16 mouse cellular contexts compared by ENCODE assay signal in genomic region chr1:51647955-51648354, GRCm38 (mm10).
DNase-seq lines count a peak whose midpoint lies in the region; ATAC-seq and TF ChIP-seq lines count a peak whose summit lies in the region.
"Had no signal": no experiment of that assay in that cellular context is flagged by ENCODE, and none has a peak within 500 bp of the region (broad histone marks: within the 10 kb centered on the region; RNA-seq: fewer than 3 reads in every experiment).

No protein-coding gene starts in this region.

- no peak overlapping the region for H3K27ac ChIP-seq in heart, embryonic 11.5 days (ENCODE audit: low read depth, low read length)
- no peak overlapping the region for H3K27ac ChIP-seq in intestine, postnatal 0 days (ENCODE audit: low read depth, low read length)
- H3K27ac ChIP-seq: midbrain, embryonic 13.5 days had no signal

- no peaks in the 10 kb centered on the region for H3K27me3 ChIP-seq in heart, embryonic 11.5 days (ENCODE audit: control insufficient read depth, insufficient read depth, low read length)
- H3K27me3 ChIP-seq in intestine, postnatal 0 days (replicated peaks; ENCODE audit: control insufficient read depth, insufficient read depth, low read length), result no peaks in the 10 kb centered on the region
- H3K27me3 ChIP-seq: forebrain, embryonic 15.5 days; midbrain, embryonic 13.5 days had no signal

- peak; percentile 96 for DNase-seq in heart, adult 11 months
- DNase-seq in adrenal gland, postnatal 14 days, result peak; percentile 73
- peak; percentile 70 for DNase-seq in gonadal fat pad, adult 2 months (ENCODE audit: low read depth)
- DNase-seq in lung, postnatal 14 days, result peak; percentile 58
- DNase-seq in layer of hippocampus, postnatal 14 days (ENCODE audit: low spot score in 2 of 2), result no peak
- DNase-seq: B cell, adult 2 months; cerebellum, adult 11 months; embryo, embryonic 11 days; kidney, postnatal 14 days had no signal

- H3K9me3 ChIP-seq in heart, embryonic 11.5 days (replicated peaks; ENCODE audit: control insufficient read depth, low read length), result no peaks in the 10 kb centered on the region
- H3K9me3 ChIP-seq in intestine, postnatal 0 days (ENCODE audit: control insufficient read depth), result no peaks in the 10 kb centered on the region
- H3K9me3 ChIP-seq: forebrain, embryonic 15.5 days; midbrain, embryonic 13.5 days had no signal

- no peaks in the 10 kb centered on the region for H3K36me3 ChIP-seq in heart, embryonic 11.5 days (ENCODE audit: control insufficient read depth, insufficient read depth, low read length)
- H3K36me3 ChIP-seq in intestine, postnatal 0 days (ENCODE audit: control insufficient read depth, insufficient read depth), result no peaks in the 10 kb centered on the region
- H3K36me3 ChIP-seq: forebrain, embryonic 15.5 days; midbrain, embryonic 13.5 days had no signal

- no peak overlapping the region for H3K9ac ChIP-seq in heart, embryonic 11.5 days (ENCODE audit: low read depth, low read length)
- no peak overlapping the region for H3K9ac ChIP-seq in intestine, postnatal 0 days (ENCODE audit: low read depth, low read length)
- H3K9ac ChIP-seq: forebrain, embryonic 15.5 days; midbrain, embryonic 13.5 days had no signal

- ATAC-seq in heart, embryonic 11.5 days (replicated peaks; ENCODE audit: insufficient number of reproducible peaks, low FRiP score, low TSS enrichment), result no peak
- ATAC-seq in erythroid progenitor cell, adult 5-6 weeks (replicated peaks; ENCODE audit: low FRiP score, poor library complexity, severe bottlenecking), result no peak
- ATAC-seq in intestine, postnatal 0 days, result no peak
- ATAC-seq: activated CD4-positive, CD25-positive, alpha-beta regulatory T cell, adult 4 months; forebrain, embryonic 15.5 days; hindbrain, embryonic 16.5 days; midbrain, embryonic 13.5 days had no signal

- H3K4me3 ChIP-seq in heart, embryonic 11.5 days (ENCODE audit: low read depth, low read length), result no peak overlapping the region
- H3K4me3 ChIP-seq in intestine, postnatal 0 days (ENCODE audit: low read depth, low read length), result no peak overlapping the region
- H3K4me3 ChIP-seq: forebrain, embryonic 15.5 days; midbrain, embryonic 13.5 days had no signal

- no peaks in the 10 kb centered on the region for H3K4me1 ChIP-seq in heart, embryonic 11.5 days (ENCODE audit: control insufficient read depth, insufficient read depth, low read length)
- no peaks in the 10 kb centered on the region for H3K4me1 ChIP-seq in intestine, postnatal 0 days (replicated peaks; ENCODE audit: control insufficient read depth, insufficient read depth, low read length)

- TF ChIP-seq CTCF in intestine, postnatal 0 days (IDR thresholded peaks at IDR 0.05; ENCODE audit: low read depth), result no peak

- no peak overlapping the region for H3K4me2 ChIP-seq in heart, embryonic 11.5 days
- no peak overlapping the region for H3K4me2 ChIP-seq in intestine, postnatal 0 days (replicated peaks; ENCODE audit: low read depth)
- H3K4me2 ChIP-seq: forebrain, embryonic 15.5 days; midbrain, embryonic 13.5 days had no signal

- WGBS in heart, embryonic 11.5 days (ENCODE audit: insufficient replicate concordance), result 67% methylated on average over 2 of the region's 2 CpGs
- WGBS in intestine, postnatal 0 days, result 84% methylated on average over 2 of the region's 2 CpGs

Comparison
In these comparisons a context has a peak if more than half of its experiments do, and no peak if none do; other contexts are left out.
1. DNase-seq: peak in heart, adult 11 months (single experiment), adrenal gland, postnatal 14 days (single experiment), gonadal fat pad, adult 2 months (single experiment) and lung, postnatal 14 days (single experiment); none in layer of hippocampus, postnatal 14 days (0 of 2).